Mouse (Mus musculus): Measurements from ENCODE around the gene Tcp11l1. TPM values are rescaled to one million over a fixed set of nuclear protein-coding genes. Genes with fewer than 3 reads are reported as not detected.

The Tcp11l1 gene
- total RNA-seq, 1 experiment: 8.3 TPM

- H3K36me3 ChIP-seq (ENCODE audit: control insufficient read depth, insufficient read depth, low read length, poor library complexity, severe bottlenecking): no peaks in the 10 kb centered on the region
- no peak overlapping the region for H3K9ac ChIP-seq (ENCODE audit: insufficient read depth, low read depth, low read length, poor library complexity, severe bottlenecking)
- H3K4me1 ChIP-seq (ENCODE audit: control insufficient read depth in 2 of 2, insufficient read depth in 2 of 2, low read length in 2 of 2, poor library complexity in 1 of 2): peaks cover 0 to 5% of the 10 kb centered on the region in 2 experiments; a peak in 1 of 4 replicates
- in situ Hi-C loops (cut with MboI; ENCODE audit: low sequenced_read_pairs in 2 of 2, unreplicated experiment in 2 of 2): no loop called here
- H3K27ac ChIP-seq (ENCODE audit: insufficient read depth, low read depth, low read length, poor library complexity, severe bottlenecking): no peak overlapping the region
- TF ChIP-seq HCFC1 (IDR thresholded peaks at IDR 0.05; ENCODE audit: borderline replicate concordance, insufficient read depth, low read length) (no peak), ZNF384 (IDR thresholded peaks at IDR 0.05; ENCODE audit: low read depth, low read length) (no peak), CHD2 (IDR thresholded peaks at IDR 0.05; ENCODE audit: low read depth, low read length) (no peak), MAFK (IDR thresholded peaks at IDR 0.05; ENCODE audit: insufficient read depth, low read depth, low read length) (no peak), ZC3H11A (IDR thresholded peaks at IDR 0.05; ENCODE audit: borderline replicate concordance, low read depth, low read length) (no peak)
- no peak for DNase-seq (ENCODE audit: low read depth, low spot score)
- no peak overlapping the region for H3K4me3 ChIP-seq (ENCODE audit: insufficient read depth in 1 of 2, low read depth in 1 of 2, low read length in 2 of 2, poor library complexity in 1 of 2, severe bottlenecking in 1 of 2)
- no peaks in the 10 kb centered on the region for H3K9me3 ChIP-seq (ENCODE audit: control insufficient read depth, insufficient read depth, low read depth, low read length)
Measured at GRCm38 (mm10) chr2:104699659-104700058, 12.3 kb downstream of the Tcp11l1 start.

GRCm38 (mm10) chr2:104692551-104692950 is 19.4 kb downstream of the Tcp11l1 start:
- no peak overlapping the region for H3K4me3 ChIP-seq (ENCODE audit: insufficient read depth in 1 of 2, low read depth in 1 of 2, low read length in 2 of 2, poor library complexity in 1 of 2, severe bottlenecking in 1 of 2)
- TF ChIP-seq ZC3H11A (IDR thresholded peaks at IDR 0.05; ENCODE audit: borderline replicate concordance, low read depth, low read length): no peak
- TF ChIP-seq HCFC1 (IDR thresholded peaks at IDR 0.05; ENCODE audit: borderline replicate concordance, insufficient read depth, low read length): no peak
- TF ChIP-seq ZNF384 (IDR thresholded peaks at IDR 0.05; ENCODE audit: low read depth, low read length): no peak
- TF ChIP-seq CHD2 (IDR thresholded peaks at IDR 0.05; ENCODE audit: low read depth, low read length): no peak
- TF ChIP-seq MAFK (IDR thresholded peaks at IDR 0.05; ENCODE audit: insufficient read depth, low read depth, low read length): no peak
- no peak for DNase-seq (ENCODE audit: low read depth, low spot score)
- no peak overlapping the region for H3K27ac ChIP-seq (ENCODE audit: insufficient read depth, low read depth, low read length, poor library complexity, severe bottlenecking)
- no peaks in the 10 kb centered on the region for H3K36me3 ChIP-seq (ENCODE audit: control insufficient read depth, insufficient read depth, low read length, poor library complexity, severe bottlenecking)
- H3K9ac ChIP-seq (ENCODE audit: insufficient read depth, low read depth, low read length, poor library complexity, severe bottlenecking): no peak overlapping the region
- H3K4me1 ChIP-seq (ENCODE audit: control insufficient read depth in 2 of 2, insufficient read depth in 2 of 2, low read length in 2 of 2, poor library complexity in 1 of 2): no peaks in the 10 kb centered on the region
- in situ Hi-C loops (cut with MboI; ENCODE audit: low sequenced_read_pairs in 2 of 2, unreplicated experiment in 2 of 2): no loop called here
- H3K9me3 ChIP-seq (ENCODE audit: control insufficient read depth, insufficient read depth, low read depth, low read length): no peaks in the 10 kb centered on the region

- H3K9me3 ChIP-seq (ENCODE audit: control insufficient read depth, insufficient read depth, low read depth, low read length): no peaks in the 10 kb centered on the region
- DNase-seq (ENCODE audit: low read depth, low spot score): no peak
- in situ Hi-C loops (cut with MboI; ENCODE audit: low sequenced_read_pairs in 2 of 2, unreplicated experiment in 2 of 2): no loop called here
- H3K27ac ChIP-seq (ENCODE audit: insufficient read depth, low read depth, low read length, poor library complexity, severe bottlenecking): no peak overlapping the region
- H3K36me3 ChIP-seq (ENCODE audit: control insufficient read depth, insufficient read depth, low read length, poor library complexity, severe bottlenecking): no peaks in the 10 kb centered on the region
- no peak overlapping the region for H3K4me3 ChIP-seq (ENCODE audit: insufficient read depth in 1 of 2, low read depth in 1 of 2, low read length in 2 of 2, poor library complexity in 1 of 2, severe bottlenecking in 1 of 2)
- TF ChIP-seq HCFC1 (IDR thresholded peaks at IDR 0.05; ENCODE audit: borderline replicate concordance, insufficient read depth, low read length) (no peak), MAFK (IDR thresholded peaks at IDR 0.05; ENCODE audit: insufficient read depth, low read depth, low read length) (no peak)
- no peaks in the 10 kb centered on the region for H3K4me1 ChIP-seq (ENCODE audit: control insufficient read depth in 2 of 2, insufficient read depth in 2 of 2, low read length in 2 of 2, poor library complexity in 1 of 2)
- no peak overlapping the region for H3K9ac ChIP-seq (ENCODE audit: insufficient read depth, low read depth, low read length, poor library complexity, severe bottlenecking)
Measured at GRCm38 (mm10) chr2:104690720-104691119, 21.2 kb downstream of the Tcp11l1 start.

GRCm38 (mm10) chr2:104688724-104689123 is 23.2 kb downstream of the Tcp11l1 start:
- in situ Hi-C loops (cut with MboI; ENCODE audit: low sequenced_read_pairs in 2 of 2, unreplicated experiment in 2 of 2): no loop called here
- H3K9ac ChIP-seq (ENCODE audit: insufficient read depth, low read depth, low read length, poor library complexity, severe bottlenecking): no peak overlapping the region
- H3K9me3 ChIP-seq (ENCODE audit: control insufficient read depth, insufficient read depth, low read depth, low read length): no peaks in the 10 kb centered on the region
- no peaks in the 10 kb centered on the region; a peak in 1 of 4 replicates for H3K4me1 ChIP-seq (ENCODE audit: control insufficient read depth in 2 of 2, insufficient read depth in 2 of 2, low read length in 2 of 2, poor library complexity in 1 of 2)
- H3K36me3 ChIP-seq (ENCODE audit: control insufficient read depth, insufficient read depth, low read length, poor library complexity, severe bottlenecking): no peaks in the 10 kb centered on the region
- TF ChIP-seq MAFK (IDR thresholded peaks at IDR 0.05; ENCODE audit: insufficient read depth, low read depth, low read length): no peak
- no peak for TF ChIP-seq ZC3H11A (IDR thresholded peaks at IDR 0.05; ENCODE audit: borderline replicate concordance, low read depth, low read length)
- TF ChIP-seq CHD2 (IDR thresholded peaks at IDR 0.05; ENCODE audit: low read depth, low read length): no peak
- no peak for TF ChIP-seq ZNF384 (IDR thresholded peaks at IDR 0.05; ENCODE audit: low read depth, low read length)
- TF ChIP-seq HCFC1 (IDR thresholded peaks at IDR 0.05; ENCODE audit: borderline replicate concordance, insufficient read depth, low read length): no peak
- H3K27ac ChIP-seq (ENCODE audit: insufficient read depth, low read depth, low read length, poor library complexity, severe bottlenecking): no peak overlapping the region
- no peak overlapping the region for H3K4me3 ChIP-seq (ENCODE audit: insufficient read depth in 1 of 2, low read depth in 1 of 2, low read length in 2 of 2, poor library complexity in 1 of 2, severe bottlenecking in 1 of 2)
- no peak for DNase-seq (ENCODE audit: low read depth, low spot score)

GRCm38 (mm10) chr2:104688321-104688720 is 23.6 kb downstream of the Tcp11l1 start:
- in situ Hi-C loops (cut with MboI; ENCODE audit: low sequenced_read_pairs in 2 of 2, unreplicated experiment in 2 of 2): no loop called here

More at GRCm38 (mm10) chr2:104688321-104688720, 23.6 kb downstream of the Tcp11l1 start:
- no peaks in the 10 kb centered on the region; a peak in 1 of 4 replicates for H3K4me1 ChIP-seq (ENCODE audit: control insufficient read depth in 2 of 2, insufficient read depth in 2 of 2, low read length in 2 of 2, poor library complexity in 1 of 2)
- no peak overlapping the region for H3K9ac ChIP-seq (ENCODE audit: insufficient read depth, low read depth, low read length, poor library complexity, severe bottlenecking)
- H3K4me3 ChIP-seq (ENCODE audit: insufficient read depth in 1 of 2, low read depth in 1 of 2, low read length in 2 of 2, poor library complexity in 1 of 2, severe bottlenecking in 1 of 2): no peak overlapping the region
- no peak for DNase-seq (ENCODE audit: low read depth, low spot score)
- H3K27ac ChIP-seq (ENCODE audit: insufficient read depth, low read depth, low read length, poor library complexity, severe bottlenecking): no peak overlapping the region
- no peaks in the 10 kb centered on the region for H3K9me3 ChIP-seq (ENCODE audit: control insufficient read depth, insufficient read depth, low read depth, low read length)
- TF ChIP-seq MAFK (IDR thresholded peaks at IDR 0.05; ENCODE audit: insufficient read depth, low read depth, low read length): no peak
- TF ChIP-seq ZNF384 (IDR thresholded peaks at IDR 0.05; ENCODE audit: low read depth, low read length): no peak
- no peak for TF ChIP-seq ZC3H11A (IDR thresholded peaks at IDR 0.05; ENCODE audit: borderline replicate concordance, low read depth, low read length)
- TF ChIP-seq CHD2 (IDR thresholded peaks at IDR 0.05; ENCODE audit: low read depth, low read length): no peak
- no peak for TF ChIP-seq HCFC1 (IDR thresholded peaks at IDR 0.05; ENCODE audit: borderline replicate concordance, insufficient read depth, low read length)
- H3K36me3 ChIP-seq (ENCODE audit: control insufficient read depth, insufficient read depth, low read length, poor library complexity, severe bottlenecking): no peaks in the 10 kb centered on the region

All from ES-E14 (cell line).